Mouse (Mus musculus) liver, embryonic 16.5 days (tissue): ENCODE results near the gene Tlr12. TPM values are rescaled to one million over a fixed set of nuclear protein-coding genes. Genes with fewer than 3 reads are reported as not detected.
A peak's percentile ranks its signal among the peaks of the same experiment; 100 is the strongest.
"Not testable (repeated sequence)": the region's sequence is repeated elsewhere in the genome, so short reads cannot be mapped to it uniquely, and the experiment has no call there.

ENCODE experiments used
- ATAC-seq: fragments of 200-750 bp; cut with Nextera tagmentation; 2 replicates; pipeline ENCODE4 v1.8.0; 2017; ENCODE audit warnings: low read depth, mild to moderate bottlenecking, moderate number of reproducible peaks, moderate library complexity
- H3K27ac ChIP-seq: fragments of 300-500 bp; sonication (generic); 2 replicates; pipeline ENCODE4 v1.5.1; 2014; ENCODE audit warnings: mild to moderate bottlenecking, low read length
- H3K27me3 ChIP-seq: fragments of 300-500 bp; sonication (generic); 2 replicates; pipeline ENCODE4 v1.6.1; 2014; ENCODE audit warnings: low read depth, low read length, mixed read lengths; ENCODE audit not compliant: control insufficient read depth, insufficient read depth
- H3K36me3 ChIP-seq: fragments of 300-500 bp; sonication (generic); 2 replicates; pipeline ENCODE4 v1.6.1; 2014; ENCODE audit warnings: mild to moderate bottlenecking; ENCODE audit not compliant: control insufficient read depth, insufficient read depth
- H3K4me1 ChIP-seq: fragments of 300-500 bp; sonication (generic); 2 replicates; pipeline ENCODE4 v1.6.1; 2014; ENCODE audit warnings: low read depth, low read length, mixed read lengths; ENCODE audit not compliant: control insufficient read depth
- H3K4me2 ChIP-seq: fragments of 300-500 bp; sonication (generic); 2 replicates; pipeline ENCODE4 v1.6.1; 2014; ENCODE audit warnings: low read depth, low read length, mixed read lengths
- H3K4me3 ChIP-seq: fragments of 300-500 bp; sonication (generic); 2 replicates; pipeline ENCODE4 v1.5.1; 2014; ENCODE audit warnings: low read depth, mild to moderate bottlenecking, low read length
- H3K9ac ChIP-seq: fragments of 300-500 bp; sonication (generic); 2 replicates; pipeline ENCODE4 v1.6.1; 2014; ENCODE audit warnings: low read depth, low read length
- H3K9me3 ChIP-seq: fragments of 300-500 bp; sonication (generic); replicated peaks from 2 replicates; pipeline ENCODE4 v1.6.1; 2016; ENCODE audit warnings: low read length; ENCODE audit not compliant: control insufficient read depth
- WGBS: fragments of 180-500 bp; shearing (Covaris S2); extraction: QIAGEN DNeasy Blood & Tissue Kit; methylation state at CpG from one replicate; pipeline ENCODE4 v1.1.7; 2014; ENCODE audit not compliant: insufficient replicate concordance; 5-methylcytosine and 5-hydroxymethylcytosine counted together
- polyA plus RNA-seq: library from polyadenylated mRNA; unstranded; fragments of >200 nt; fragmentation: Nextera tagmentation; extraction: Ambion mirVana; gene quantifications from 2 replicates; pipeline ENCODE4 v1.2.1, GENCODE M21; 2015

Gene Tlr12
- polyA plus RNA-seq: 1.8 and 2.0 TPM in 2 replicates

- H3K27me3 ChIP-seq: peaks cover 20% of the 10 kb centered on the region
- ATAC-seq: peak; percentile 20; the same call in 1 of the 2 replicates
- H3K4me2 ChIP-seq: no peak within 1 kb of the TSS
- no peak within 1 kb of the TSS for H3K9ac ChIP-seq
- H3K4me1 ChIP-seq: peaks cover 5% of the 10 kb centered on the region
- H3K9me3 ChIP-seq: no peaks in the 10 kb centered on the region
- WGBS: 23% methylated on average over 15 of the region's 15 CpGs
- H3K27ac ChIP-seq: no peak within 1 kb of the TSS
- no peaks in the 10 kb centered on the region for H3K36me3 ChIP-seq
- 0 out of 2 replicates have a peak within 1 kb of the TSS, but pooled peaks have one; percentile 6 for H3K4me3 ChIP-seq
Observed at GRCm38 (mm10) chr4:128618246-128618911, at the start of gene Tlr12. Tlr12 (minus strand) TSS chr4:128618619.

GRCm38 (mm10) chr4:128667195-128667594 is 48.8 kb upstream of the Tlr12 start:
- H3K9ac ChIP-seq, H3K4me1 ChIP-seq, H3K36me3 ChIP-seq, H3K27ac ChIP-seq, H3K27me3 ChIP-seq, H3K4me3 ChIP-seq, H3K9me3 ChIP-seq, H3K4me2 ChIP-seq: not testable (repeated sequence)
- ATAC-seq: 0 out of 2 replicates have a peak, but pooled peaks have one; percentile 24
- 31% methylated on average over 4 of the region's 4 CpGs for WGBS

- H3K9ac ChIP-seq, H3K36me3 ChIP-seq, H3K27me3 ChIP-seq, H3K4me3 ChIP-seq, H3K4me1 ChIP-seq, H3K4me2 ChIP-seq, H3K27ac ChIP-seq, H3K9me3 ChIP-seq: not testable (repeated sequence)
- peak; percentile 45; the same call in 1 of the 2 replicates for ATAC-seq
- 43% methylated on average over 7 of the region's 7 CpGs for WGBS
Observed at GRCm38 (mm10) chr4:128666362-128666761, 47.9 kb upstream of the Tlr12 start.

GRCm38 (mm10) chr4:128664002-128664401 is 45.6 kb upstream of the Tlr12 start:
- no peaks in the 10 kb centered on the region for H3K27me3 ChIP-seq

GRCm38 (mm10) chr4:128661063-128661462 is 42.6 kb upstream of the Tlr12 start:
- Histone ChIP-seq H3K4me1 (no peaks in the 10 kb centered on the region), H3K27ac (no peak overlapping the region), H3K9me3 (no peaks in the 10 kb centered on the region), H3K9ac (no peak overlapping the region), H3K27me3 (no peaks in the 10 kb centered on the region), H3K36me3 (no peaks in the 10 kb centered on the region), H3K4me2 (no peak overlapping the region), H3K4me3 (no peak overlapping the region)
- no peak for ATAC-seq
- 60% methylated on average over 8 of the region's 8 CpGs for WGBS

More at GRCm38 (mm10) chr4:128664002-128664401, 45.6 kb upstream of the Tlr12 start:
- no peak overlapping the region for H3K27ac ChIP-seq
- no peaks in the 10 kb centered on the region for H3K4me1 ChIP-seq
- H3K9me3 ChIP-seq: no peaks in the 10 kb centered on the region
- H3K4me3 ChIP-seq: no peak overlapping the region
- no peak overlapping the region for H3K9ac ChIP-seq
- no peaks in the 10 kb centered on the region for H3K36me3 ChIP-seq
- no peak for ATAC-seq
- no peak overlapping the region for H3K4me2 ChIP-seq
- 50% methylated on average over 3 of the region's 3 CpGs for WGBS

GRCm38 (mm10) chr4:128660196-128660595 is 41.8 kb upstream of the Tlr12 start:
- Histone ChIP-seq H3K36me3 (no peaks in the 10 kb centered on the region), H3K27ac (no peak overlapping the region), H3K4me3 (no peak overlapping the region), H3K4me1 (no peaks in the 10 kb centered on the region; the same call in 1 of the 2 replicates), H3K9me3 (no peaks in the 10 kb centered on the region), H3K27me3 (peaks cover under 1% of the 10 kb centered on the region; the same call in 1 of the 2 replicates), H3K9ac (no peak overlapping the region), H3K4me2 (no peak overlapping the region)
- ATAC-seq: peak; percentile 50
- 65% methylated on average over 8 of the region's 8 CpGs for WGBS

- H3K9ac ChIP-seq: peak overlapping the region; percentile 59
- no peak overlapping the region for H3K27ac ChIP-seq
- peaks cover 3% of the 10 kb centered on the region; the same call in 1 of the 2 replicates for H3K27me3 ChIP-seq
- H3K4me3 ChIP-seq: peak overlapping the region; percentile 63
- no peak for ATAC-seq
- no peaks in the 10 kb centered on the region; the same call in 1 of the 2 replicates for H3K4me1 ChIP-seq
- WGBS: 5% methylated on average over 12 of the region's 12 CpGs
- H3K36me3 ChIP-seq: no peaks in the 10 kb centered on the region
- H3K9me3 ChIP-seq: no peaks in the 10 kb centered on the region
- H3K4me2 ChIP-seq: peak overlapping the region; percentile 84
Observed at GRCm38 (mm10) chr4:128655446-128655845, 37.0 kb upstream of the Tlr12 start.

- Histone ChIP-seq H3K9ac (peak within 1 kb of the TSS; percentile 59), H3K9me3 (no peaks in the 10 kb centered on the region), H3K27me3 (peaks cover 3% of the 10 kb centered on the region; the same call in 1 of the 2 replicates), H3K4me1 (no peaks in the 10 kb centered on the region; the same call in 1 of the 2 replicates), H3K27ac (no peak within 1 kb of the TSS), H3K4me2 (peak within 1 kb of the TSS; percentile 84), H3K36me3 (no peaks in the 10 kb centered on the region), H3K4me3 (peak within 1 kb of the TSS; percentile 63)
- ATAC-seq: peak; percentile 99
- WGBS: under 1% methylated on average over 66 of the region's 85 CpGs
Observed at GRCm38 (mm10) chr4:128654505-128655381, 36.3 kb upstream of the Tlr12 start, which contains the start of gene Phc2. Phc2 (plus strand) TSS chr4:128654702.
